Comparison of ENCODE assay signal across 8 mouse cellular contexts in genomic region chr3:38232111-38233076, GRCm38 (mm10).
DNase-seq lines count a peak whose midpoint lies in the region; ATAC-seq lines count a peak whose summit lies in the region.

No protein-coding gene starts in this region.

- no peaks in the 10 kb centered on the region for H3K9me3 ChIP-seq in intestine, embryonic 15.5 days
- H3K9me3 ChIP-seq in midbrain, embryonic 10.5 days (replicated peaks), result no peaks in the 10 kb centered on the region

- no peak overlapping the region for H3K27ac ChIP-seq in intestine, embryonic 15.5 days
- H3K27ac ChIP-seq in midbrain, embryonic 10.5 days (replicated peaks), result peak overlapping the region; percentile 83

- peak; percentile 73 for ATAC-seq in intestine, embryonic 15.5 days

- H3K4me1 ChIP-seq in intestine, embryonic 15.5 days (replicated peaks), result peaks cover 20% of the 10 kb centered on the region
- peaks cover 51% of the 10 kb centered on the region for H3K4me1 ChIP-seq in midbrain, embryonic 10.5 days

- WGBS in intestine, embryonic 15.5 days, result 50% methylated on average over 15 of the region's 15 CpGs
- WGBS in midbrain, embryonic 10.5 days, result 50% methylated on average over 15 of the region's 15 CpGs

- H3K27me3 ChIP-seq in intestine, embryonic 15.5 days (replicated peaks), result no peaks in the 10 kb centered on the region
- no peaks in the 10 kb centered on the region for H3K27me3 ChIP-seq in midbrain, embryonic 10.5 days (ENCODE audit: low read depth, poor library complexity, severe bottlenecking)

- intact Hi-C loops in left cerebral cortex, postnatal 36 days (cut with DNase I), result loop anchor here (5.0 kb wide), 1 partner anchor 250 kb away; the partner anchor contains the start of gene Ankrd50

- no peak overlapping the region for H3K9ac ChIP-seq in intestine, embryonic 15.5 days

- H3K36me3 ChIP-seq in intestine, embryonic 15.5 days, result no peaks in the 10 kb centered on the region
- no peaks in the 10 kb centered on the region for H3K36me3 ChIP-seq in midbrain, embryonic 10.5 days

- 0 out of 2 replicates have a peak overlapping the region, but pooled peaks have one; percentile 17 for H3K4me2 ChIP-seq in intestine, embryonic 15.5 days (replicated peaks)

- no peak overlapping the region for H3K4me3 ChIP-seq in intestine, embryonic 15.5 days (replicated peaks)
- no peak overlapping the region for H3K4me3 ChIP-seq in midbrain, embryonic 10.5 days

- peak; percentile 49 for DNase-seq in adrenal gland, postnatal 14 days
- DNase-seq in adrenal gland, adult 18-20 months (ENCODE audit: low spot score in 2 of 2), result no peak
- peak; percentile 76 for DNase-seq in embryo, embryonic 10.5 days (ENCODE audit: low spot score)
- peak; percentile 99 for DNase-seq in heart, adult 11 months
- peak; percentile 69 for DNase-seq in midbrain, embryonic 10.5 days (ENCODE audit: low spot score)
- DNase-seq in testis, postnatal 14 days (ENCODE audit: low spot score), result peak; percentile 81
- no peak for DNase-seq in left cerebral cortex, postnatal 36 days (ENCODE audit: low spot score in 2 of 2)

Comparison
In these comparisons a context has a peak if more than half of its experiments do, and no peak if none do; other contexts are left out.
1. DNase-seq: peak in adrenal gland, postnatal 14 days (single experiment), embryo, embryonic 10.5 days (single experiment), heart, adult 11 months (single experiment), midbrain, embryonic 10.5 days (single experiment) and testis, postnatal 14 days (single experiment); none in adrenal gland, adult 18-20 months (0 of 2) and left cerebral cortex, postnatal 36 days (0 of 2).